Mouse (Mus musculus) megakaryocyte, embryonic 14.5 days (primary cell): ENCODE data around the gene Cfap43.

ENCODE experiments used
- FLI1 ChIP-seq: IDR thresholded peaks from 2 replicates; pipeline ENCODE4 v1.6.1; 2012; ENCODE audit warnings: low read length, inconsistent platforms, mixed read lengths
- GATA1 ChIP-seq: IDR thresholded peaks from 3 replicates; pipeline ENCODE4 v1.6.1; 2012; ENCODE audit warnings: mixed read lengths, low read length, inconsistent platforms, borderline replicate concordance

GRCm38 (mm10) chr19:47891562-47892312, 27.4 kb downstream of the Cfap43 start:
- TF ChIP-seq GATA1 (no peak), FLI1 (no peak)
